Mouse (Mus musculus): ENCODE measurements around the gene Pik3r1. TPM values are rescaled to one million over a fixed set of nuclear protein-coding genes. Genes with fewer than 3 reads are reported as not detected.

Gene Pik3r1
- polyA plus RNA-seq, 1 experiment from 2014 or later: 45.9 TPM

DNA sequence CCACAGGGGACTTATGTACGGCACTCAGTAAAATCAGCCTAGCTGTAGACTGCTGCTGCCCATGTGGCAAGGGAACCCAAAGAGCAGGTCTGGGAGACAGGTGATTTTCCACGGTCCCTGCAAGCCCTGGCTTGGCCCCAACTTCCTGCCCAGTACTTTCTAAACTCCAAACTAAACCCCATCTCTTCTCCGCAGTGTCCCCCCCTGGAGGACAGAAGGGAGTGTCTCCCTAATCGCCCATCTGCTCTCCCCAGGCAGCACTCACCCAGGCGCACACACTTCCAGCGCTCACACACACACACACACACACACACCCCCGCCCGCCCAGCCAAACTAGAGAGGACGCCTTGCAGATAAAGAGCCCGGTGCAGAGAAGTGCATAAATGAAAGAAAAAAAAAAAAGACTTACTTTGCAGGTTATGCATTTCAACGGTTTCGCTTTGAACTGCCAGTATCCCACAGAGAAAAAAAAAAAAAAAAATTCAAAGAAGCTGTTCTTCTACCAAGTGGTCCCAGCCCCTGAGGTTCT, 74.0 kb downstream of the Pik3r1 start:
- H3K27ac ChIP-seq (replicated peaks; ENCODE audit: low read depth, low read length): peak overlapping the region; percentile 64; the same call in 1 of the 2 replicates
- H3K4me3 ChIP-seq (ENCODE audit: low read depth, low read length): peak overlapping the region; percentile 52
- DNase-seq (ENCODE audit: low spot score) (peak; percentile 80), ATAC-seq (ENCODE audit: low read depth) (peak; percentile 41)
- H3K9ac ChIP-seq (ENCODE audit: low read depth, low read length): peak overlapping the region; percentile 70
- no peaks in the 10 kb centered on the region for H3K27me3 ChIP-seq (replicated peaks; ENCODE audit: control insufficient read depth, insufficient read depth, low read length)
- no peaks in the 10 kb centered on the region for H3K9me3 ChIP-seq (ENCODE audit: control insufficient read depth, low read length)
- 1% methylated on average over 12 of the region's 12 CpGs for WGBS
- peaks cover 13% of the 10 kb centered on the region for H3K36me3 ChIP-seq (ENCODE audit: control insufficient read depth, insufficient read depth, low read length)
- peak overlapping the region; percentile 77 for H3K4me2 ChIP-seq (ENCODE audit: low read depth, low read length)
- peaks cover 38% of the 10 kb centered on the region for H3K4me1 ChIP-seq (ENCODE audit: control insufficient read depth, insufficient read depth, low read length)

DNA sequence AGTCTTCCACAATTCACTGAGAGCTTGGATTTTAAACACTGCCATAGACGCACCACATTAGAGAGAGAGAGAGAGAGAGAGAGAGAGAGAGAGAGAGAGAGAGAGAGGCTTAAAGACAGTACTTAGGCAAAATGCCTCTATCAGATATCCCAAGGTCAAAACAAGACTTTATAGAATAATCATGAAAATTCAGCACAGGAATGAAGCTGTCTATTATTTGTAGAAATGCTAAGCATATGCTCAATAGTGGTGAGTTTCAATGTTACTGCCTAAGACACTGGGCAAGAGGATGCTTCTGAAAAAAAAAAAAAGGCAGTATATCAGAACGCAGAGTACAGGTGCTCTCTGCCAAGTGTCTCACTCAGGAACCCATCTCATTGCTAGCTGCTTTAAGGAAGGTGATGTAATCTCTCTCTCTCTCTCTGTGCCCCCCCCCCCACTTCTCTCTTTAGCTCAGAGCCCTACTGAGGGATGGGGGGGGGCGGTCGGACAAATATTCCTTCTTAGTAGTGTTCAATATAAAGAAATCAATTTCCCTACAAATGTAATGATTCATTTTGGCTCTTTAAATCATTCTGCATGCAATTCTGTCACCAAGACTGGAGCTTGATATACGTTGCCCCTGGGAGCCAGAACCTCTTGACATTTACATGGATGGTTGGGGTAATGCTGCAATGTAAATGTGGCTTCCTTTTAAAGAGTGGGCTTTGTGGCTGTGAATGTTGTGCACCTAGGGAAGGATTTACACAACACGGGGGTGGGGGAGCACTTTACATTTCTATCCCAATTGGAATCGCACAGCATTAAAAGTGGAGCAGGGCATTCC, 74.9 kb downstream of the Pik3r1 start:
- Histone ChIP-seq H3K4me3 (ENCODE audit: low read depth, low read length) (peak overlapping the region; percentile 52), H3K36me3 (ENCODE audit: control insufficient read depth, insufficient read depth, low read length) (peaks cover 14% of the 10 kb centered on the region), H3K9me3 (ENCODE audit: control insufficient read depth, low read length) (no peaks in the 10 kb centered on the region), H3K4me2 (ENCODE audit: low read depth, low read length) (peak overlapping the region; percentile 77), H3K27ac (replicated peaks; ENCODE audit: low read depth, low read length) (no peak overlapping the region; the same call in 1 of the 2 replicates), H3K9ac (ENCODE audit: low read depth, low read length) (peak overlapping the region; percentile 66; the same call in 1 of the 2 replicates), H3K4me1 (ENCODE audit: control insufficient read depth, insufficient read depth, low read length) (peaks cover 38% of the 10 kb centered on the region), H3K27me3 (replicated peaks; ENCODE audit: control insufficient read depth, insufficient read depth, low read length) (no peaks in the 10 kb centered on the region)
- ATAC-seq (ENCODE audit: low read depth) (no peak), DNase-seq (ENCODE audit: low spot score) (no peak)
- WGBS: 54% methylated on average over 7 of the region's 7 CpGs

DNA sequence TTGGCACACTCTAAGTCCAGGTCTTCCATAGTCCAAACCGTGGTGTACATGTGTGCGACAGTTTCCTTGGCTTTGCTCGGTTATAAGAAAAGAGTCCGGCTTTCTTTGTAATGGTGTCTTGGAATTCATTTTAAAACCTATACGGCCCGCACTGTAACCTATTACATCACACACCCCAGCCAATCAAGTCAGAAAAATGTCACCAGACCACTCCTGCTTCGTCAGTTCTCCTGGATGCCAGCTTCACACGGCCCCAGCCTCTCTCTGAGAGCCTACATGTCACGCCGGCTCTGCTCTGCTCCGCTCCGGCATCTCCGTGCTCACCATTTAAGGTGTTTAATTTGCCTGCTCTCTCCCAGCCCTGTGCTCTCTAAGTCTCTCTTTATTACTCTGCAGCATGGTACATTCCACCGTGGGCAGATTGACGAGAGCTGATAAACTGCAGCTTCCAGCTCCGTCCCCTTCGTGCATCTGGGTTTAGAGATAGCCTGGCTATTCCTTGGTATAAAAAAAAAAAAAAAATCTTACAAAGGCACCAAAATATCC, 75.7 kb downstream of the Pik3r1 start:
- peak overlapping the region; percentile 66 for H3K9ac ChIP-seq (ENCODE audit: low read depth, low read length)
- no peaks in the 10 kb centered on the region for H3K27me3 ChIP-seq (replicated peaks; ENCODE audit: control insufficient read depth, insufficient read depth, low read length)
- peak; percentile 77 for DNase-seq (ENCODE audit: low spot score)
- peak overlapping the region; percentile 77 for H3K4me2 ChIP-seq (ENCODE audit: low read depth, low read length)
- peak; percentile 65; the same call in 1 of the 2 replicates for ATAC-seq (ENCODE audit: low read depth)
- peak overlapping the region; percentile 59 for H3K27ac ChIP-seq (replicated peaks; ENCODE audit: low read depth, low read length)
- peaks cover 32% of the 10 kb centered on the region for H3K4me1 ChIP-seq (ENCODE audit: control insufficient read depth, insufficient read depth, low read length)
- peak overlapping the region; percentile 52 for H3K4me3 ChIP-seq (ENCODE audit: low read depth, low read length)
- H3K9me3 ChIP-seq (ENCODE audit: control insufficient read depth, low read length): no peaks in the 10 kb centered on the region
- peaks cover 22% of the 10 kb centered on the region for H3K36me3 ChIP-seq (ENCODE audit: control insufficient read depth, insufficient read depth, low read length)
- WGBS: 21% methylated on average over 17 of the region's 17 CpGs

DNA sequence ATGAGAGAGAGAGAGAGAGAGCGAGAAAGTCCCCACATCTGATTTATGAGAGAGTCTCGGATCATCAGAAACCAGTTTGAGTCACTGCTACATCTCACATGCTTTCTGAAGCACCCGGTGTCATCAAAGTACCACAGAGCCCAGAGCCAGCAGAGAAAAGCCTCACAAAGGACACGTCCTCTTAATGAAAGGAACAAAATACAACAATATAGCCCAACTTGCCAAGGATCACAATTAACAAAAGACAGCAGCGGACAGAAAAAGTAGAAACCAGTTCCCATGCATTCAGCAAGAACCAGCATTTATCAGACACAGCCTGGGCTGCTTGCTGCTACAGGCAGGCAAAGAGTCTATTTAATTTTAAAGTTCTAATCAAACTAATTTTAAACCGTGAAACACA, 76.3 kb downstream of the Pik3r1 start:
- peak overlapping the region; percentile 66 for H3K9ac ChIP-seq (ENCODE audit: low read depth, low read length)
- no peaks in the 10 kb centered on the region for H3K9me3 ChIP-seq (ENCODE audit: control insufficient read depth, low read length)
- WGBS: 54% methylated on average over 6 of the region's 6 CpGs
- ATAC-seq (ENCODE audit: low read depth) (no peak), DNase-seq (ENCODE audit: low spot score) (no peak)
- no peaks in the 10 kb centered on the region for H3K27me3 ChIP-seq (replicated peaks; ENCODE audit: control insufficient read depth, insufficient read depth, low read length)
- H3K4me1 ChIP-seq (ENCODE audit: control insufficient read depth, insufficient read depth, low read length): peaks cover 26% of the 10 kb centered on the region
- H3K27ac ChIP-seq (replicated peaks; ENCODE audit: low read depth, low read length): peak overlapping the region; percentile 52
- H3K4me3 ChIP-seq (ENCODE audit: low read depth, low read length): peak overlapping the region; percentile 52
- H3K4me2 ChIP-seq (ENCODE audit: low read depth, low read length): peak overlapping the region; percentile 77
- peaks cover 28% of the 10 kb centered on the region for H3K36me3 ChIP-seq (ENCODE audit: control insufficient read depth, insufficient read depth, low read length)

DNA sequence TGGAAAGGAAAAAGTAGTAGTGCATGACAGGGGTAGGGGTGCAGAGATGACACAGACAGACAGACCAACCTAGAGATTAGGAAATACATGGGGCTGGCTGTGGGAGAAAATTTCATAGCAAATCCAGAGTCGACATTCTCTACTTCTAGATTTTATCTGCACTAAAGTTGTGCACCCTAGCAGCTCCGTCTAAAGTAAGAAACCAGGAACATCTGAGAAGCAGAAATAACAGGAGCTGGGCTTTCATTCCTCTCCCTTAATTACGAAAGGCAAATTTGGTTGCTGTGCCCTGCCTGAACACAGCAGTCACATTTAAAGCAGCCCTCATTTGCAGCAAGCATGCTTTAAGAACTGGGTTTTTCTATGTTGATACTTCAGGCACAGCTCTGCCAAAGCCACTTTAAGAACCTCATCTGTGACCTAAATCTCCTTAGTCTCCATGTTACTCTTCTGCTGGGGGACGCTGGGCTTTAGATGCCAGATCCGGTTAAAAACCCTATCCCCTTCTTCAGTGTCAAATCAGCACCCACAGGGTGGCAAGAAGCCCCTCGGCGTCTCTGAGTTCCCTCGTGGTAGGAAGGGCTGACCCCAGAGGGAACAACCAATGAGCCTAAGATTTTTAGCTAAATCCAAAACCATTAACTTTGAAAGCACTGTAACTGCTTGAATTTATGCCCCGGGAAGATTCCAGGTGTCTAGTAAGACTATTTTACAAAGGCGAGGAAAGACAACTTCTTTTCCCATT, 76.9 kb downstream of the Pik3r1 start:
- no peak for DNase-seq (ENCODE audit: low spot score)
- Histone ChIP-seq H3K9ac (ENCODE audit: low read depth, low read length) (peak overlapping the region; percentile 66), H3K4me3 (ENCODE audit: low read depth, low read length) (peak overlapping the region; percentile 52), H3K4me1 (ENCODE audit: control insufficient read depth, insufficient read depth, low read length) (peaks cover 22% of the 10 kb centered on the region), H3K4me2 (ENCODE audit: low read depth, low read length) (peak overlapping the region; percentile 77), H3K36me3 (ENCODE audit: control insufficient read depth, insufficient read depth, low read length) (peaks cover 34% of the 10 kb centered on the region), H3K27ac (replicated peaks; ENCODE audit: low read depth, low read length) (peak overlapping the region; percentile 52), H3K27me3 (replicated peaks; ENCODE audit: control insufficient read depth, insufficient read depth, low read length) (no peaks in the 10 kb centered on the region), H3K9me3 (ENCODE audit: control insufficient read depth, low read length) (no peaks in the 10 kb centered on the region)
- no peak for ATAC-seq (ENCODE audit: low read depth)
- 50% methylated on average over 10 of the region's 10 CpGs for WGBS

DNA sequence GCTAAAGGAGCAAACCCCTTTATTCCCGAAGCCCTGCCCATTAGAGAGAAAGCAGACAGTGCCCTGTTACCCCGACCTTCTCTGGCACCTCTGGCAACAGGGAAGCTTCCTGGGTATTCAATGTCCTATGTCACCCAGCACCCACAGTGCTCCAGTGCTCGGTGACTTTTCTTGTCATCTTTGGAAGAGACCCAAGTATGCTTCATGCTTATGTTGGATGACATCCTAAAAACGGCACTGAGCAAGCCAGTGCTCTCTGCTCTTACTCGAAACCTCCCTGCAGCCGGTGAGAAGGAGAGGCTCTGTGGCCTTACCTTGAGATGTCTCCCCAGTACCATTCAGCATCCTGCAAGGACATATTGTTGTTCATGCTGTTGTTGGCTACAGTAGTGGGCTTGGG, 77.8 kb downstream of the Pik3r1 start:
- no peak for ATAC-seq (ENCODE audit: low read depth)
- peak; percentile 39 for DNase-seq (ENCODE audit: low spot score)
- no peaks in the 10 kb centered on the region for H3K27me3 ChIP-seq (replicated peaks; ENCODE audit: control insufficient read depth, insufficient read depth, low read length)
- H3K4me3 ChIP-seq (ENCODE audit: low read depth, low read length): 0 out of 2 replicates have a peak overlapping the region, but pooled peaks have one; percentile 6
- H3K27ac ChIP-seq (replicated peaks; ENCODE audit: low read depth, low read length): no peak overlapping the region
- H3K4me1 ChIP-seq (ENCODE audit: control insufficient read depth, insufficient read depth, low read length): peaks cover 18% of the 10 kb centered on the region; the same call in 1 of the 2 replicates
- 64% methylated on average over 6 of the region's 6 CpGs for WGBS
- no peak overlapping the region for H3K9ac ChIP-seq (ENCODE audit: low read depth, low read length)
- H3K4me2 ChIP-seq (ENCODE audit: low read depth, low read length): peak overlapping the region; percentile 77
- H3K36me3 ChIP-seq (ENCODE audit: control insufficient read depth, insufficient read depth, low read length): peaks cover 43% of the 10 kb centered on the region
- H3K9me3 ChIP-seq (ENCODE audit: control insufficient read depth, low read length): no peaks in the 10 kb centered on the region

DNA sequence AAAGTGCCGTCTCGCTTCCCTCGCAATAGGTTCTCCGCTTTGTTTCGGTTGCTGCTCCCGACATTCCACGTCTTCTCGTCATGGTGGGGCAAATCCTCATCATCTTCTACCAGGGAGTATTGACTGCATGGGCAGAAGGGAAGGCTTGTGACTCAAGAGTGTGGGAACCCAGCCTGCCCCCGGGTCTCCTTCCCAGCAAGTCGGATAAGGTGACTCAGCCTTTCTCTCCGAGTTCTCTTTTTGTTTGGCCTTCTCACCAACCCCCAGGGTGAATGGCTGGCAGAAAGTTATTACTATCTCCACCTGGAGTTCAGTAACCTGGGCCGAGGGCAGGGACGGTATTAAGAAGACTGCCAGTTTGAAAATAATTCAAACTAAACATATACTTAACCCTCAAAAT, 81.8 kb downstream of the Pik3r1 start:
- no peak overlapping the region for H3K4me3 ChIP-seq (ENCODE audit: low read depth, low read length)
- H3K4me1 ChIP-seq (ENCODE audit: control insufficient read depth, insufficient read depth, low read length): peaks cover 6% of the 10 kb centered on the region; the same call in 1 of the 2 replicates
- H3K36me3 ChIP-seq (ENCODE audit: control insufficient read depth, insufficient read depth, low read length): peaks cover 72% of the 10 kb centered on the region
- no peak for ATAC-seq (ENCODE audit: low read depth)
- H3K9ac ChIP-seq (ENCODE audit: low read depth, low read length): no peak overlapping the region
- no peaks in the 10 kb centered on the region for H3K27me3 ChIP-seq (replicated peaks; ENCODE audit: control insufficient read depth, insufficient read depth, low read length)
- H3K9me3 ChIP-seq (ENCODE audit: control insufficient read depth, low read length): no peaks in the 10 kb centered on the region
- WGBS: 92% methylated on average over 13 of the region's 13 CpGs
- no peak overlapping the region for H3K4me2 ChIP-seq (ENCODE audit: low read depth, low read length)
- DNase-seq (ENCODE audit: low spot score): no peak
- no peak overlapping the region for H3K27ac ChIP-seq (replicated peaks; ENCODE audit: low read depth, low read length)

DNA sequence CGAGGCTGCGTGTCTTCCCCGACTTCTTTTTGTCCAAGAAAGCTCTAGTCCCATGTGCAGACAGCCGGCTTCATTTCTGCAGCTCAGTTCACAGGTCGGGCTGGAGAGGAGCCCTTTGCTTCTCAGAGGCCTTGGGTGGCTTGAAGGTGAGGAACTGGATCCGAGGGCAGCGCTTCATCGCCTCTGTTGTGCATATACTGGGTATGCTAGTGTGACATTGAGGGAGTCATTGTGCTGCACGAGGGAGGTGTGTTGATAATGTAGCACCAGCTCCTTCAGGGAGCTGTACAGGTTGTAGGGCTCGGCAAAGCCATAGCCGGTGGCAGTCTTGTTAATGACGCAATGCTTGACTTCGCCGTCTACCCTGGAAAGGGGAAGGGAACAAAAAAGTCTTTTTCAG, 83.3 kb downstream of the Pik3r1 start:
- ATAC-seq (ENCODE audit: low read depth) (no peak), DNase-seq (ENCODE audit: low spot score) (no peak)
- Histone ChIP-seq H3K9me3 (ENCODE audit: control insufficient read depth, low read length) (no peaks in the 10 kb centered on the region), H3K4me3 (ENCODE audit: low read depth, low read length) (no peak overlapping the region), H3K36me3 (ENCODE audit: control insufficient read depth, insufficient read depth, low read length) (peaks cover 72% of the 10 kb centered on the region), H3K27me3 (replicated peaks; ENCODE audit: control insufficient read depth, insufficient read depth, low read length) (no peaks in the 10 kb centered on the region), H3K4me1 (ENCODE audit: control insufficient read depth, insufficient read depth, low read length) (no peaks in the 10 kb centered on the region), H3K9ac (ENCODE audit: low read depth, low read length) (no peak overlapping the region), H3K4me2 (ENCODE audit: low read depth, low read length) (no peak overlapping the region), H3K27ac (replicated peaks; ENCODE audit: low read depth, low read length) (no peak overlapping the region)
- 84% methylated on average over 14 of the region's 14 CpGs for WGBS
